Mouse (Mus musculus): ENCODE results near the gene Cacna1f.

The Cacna1f gene

DNA sequence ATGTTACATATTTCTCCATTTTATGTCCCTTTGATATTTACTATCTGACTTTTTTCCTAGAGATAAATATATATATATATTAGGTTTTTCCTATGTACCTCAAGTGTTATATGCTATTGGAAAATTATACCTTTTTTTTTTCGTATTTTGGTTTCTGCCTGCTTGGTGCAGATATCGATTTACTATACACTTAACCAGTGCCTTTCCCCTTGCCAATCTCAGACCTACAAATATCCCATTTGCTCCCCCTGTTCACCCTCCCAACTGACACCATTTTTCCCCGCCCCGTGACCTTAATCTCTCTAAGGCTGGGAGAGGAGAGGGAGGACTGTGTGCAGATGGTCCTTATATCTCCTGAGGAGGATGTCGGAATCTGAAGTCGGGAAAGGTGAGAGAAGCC lies at the start of gene Cacna1f:
Gene Cacna1f, plus strand, starts transcription at position 301 of the 400 bp plus-strand sequence.
- DNase-seq (ENCODE audit: low spot score), result no peak

DNA sequence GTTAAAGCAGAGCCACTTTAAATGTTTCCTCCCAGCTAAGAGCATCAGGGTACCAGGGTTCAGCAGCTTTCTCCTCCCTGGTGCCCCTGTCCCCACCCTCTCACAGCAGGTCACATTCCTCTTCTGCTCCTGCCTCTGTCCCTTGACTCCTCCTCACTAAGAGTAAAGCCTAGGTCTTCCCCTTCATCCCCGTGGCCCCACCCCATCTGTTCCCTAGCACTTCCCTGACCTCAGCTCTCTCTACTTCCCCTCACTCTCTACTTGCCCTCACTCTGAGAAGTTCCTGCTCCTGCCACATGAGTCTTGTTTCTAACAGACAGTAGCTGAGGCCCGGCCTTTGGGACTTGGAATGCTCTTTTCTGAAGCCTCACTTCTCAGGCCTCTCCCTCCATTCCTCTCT lies 43.8 kb upstream of the Cacna1f start:
- DNase-seq (ENCODE audit: low spot score), result no peak

DNA sequence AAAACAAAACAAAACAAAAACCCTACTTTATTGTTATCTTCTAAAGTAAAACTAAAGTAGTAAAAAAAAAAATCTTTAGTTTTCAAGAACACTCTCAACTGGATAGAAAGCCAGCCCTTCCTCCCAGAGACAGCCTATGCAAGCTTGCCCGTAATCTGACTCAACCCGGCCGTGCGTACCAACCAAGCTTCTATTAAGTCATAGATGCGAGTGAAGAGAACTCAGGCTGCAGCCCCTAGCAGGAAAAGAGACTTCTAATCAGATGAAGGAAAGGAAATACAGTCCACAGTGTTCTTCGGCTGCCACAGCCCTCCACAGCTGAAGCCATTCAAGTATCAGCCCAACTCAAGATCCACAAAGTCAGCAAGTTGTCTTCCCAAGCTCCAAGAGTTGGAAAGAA lies 40.5 kb upstream of the Cacna1f start:
- DNase-seq (ENCODE audit: low spot score), result peak; percentile 72

DNA sequence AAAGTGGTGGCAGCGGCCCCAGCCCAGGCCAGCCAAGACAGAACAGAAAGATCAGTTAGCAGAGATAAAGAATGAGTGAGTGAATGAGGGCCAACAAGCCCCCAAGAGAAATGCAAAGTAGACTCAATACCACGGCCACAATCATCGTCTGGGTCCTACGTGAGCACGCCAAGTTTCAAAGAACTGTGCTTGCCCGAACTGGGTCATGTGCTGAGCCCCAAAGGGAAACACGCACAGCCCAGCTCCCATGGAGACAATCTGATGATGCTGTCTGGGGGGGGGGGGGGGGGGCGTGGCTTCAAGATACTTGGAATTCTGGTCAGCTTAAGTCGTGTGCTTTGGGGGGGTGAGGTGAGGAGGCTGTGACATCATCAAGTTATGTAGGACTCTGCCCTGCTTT lies 39.4 kb upstream of the Cacna1f start:
- peak; percentile 72 for DNase-seq (ENCODE audit: low spot score)

DNA sequence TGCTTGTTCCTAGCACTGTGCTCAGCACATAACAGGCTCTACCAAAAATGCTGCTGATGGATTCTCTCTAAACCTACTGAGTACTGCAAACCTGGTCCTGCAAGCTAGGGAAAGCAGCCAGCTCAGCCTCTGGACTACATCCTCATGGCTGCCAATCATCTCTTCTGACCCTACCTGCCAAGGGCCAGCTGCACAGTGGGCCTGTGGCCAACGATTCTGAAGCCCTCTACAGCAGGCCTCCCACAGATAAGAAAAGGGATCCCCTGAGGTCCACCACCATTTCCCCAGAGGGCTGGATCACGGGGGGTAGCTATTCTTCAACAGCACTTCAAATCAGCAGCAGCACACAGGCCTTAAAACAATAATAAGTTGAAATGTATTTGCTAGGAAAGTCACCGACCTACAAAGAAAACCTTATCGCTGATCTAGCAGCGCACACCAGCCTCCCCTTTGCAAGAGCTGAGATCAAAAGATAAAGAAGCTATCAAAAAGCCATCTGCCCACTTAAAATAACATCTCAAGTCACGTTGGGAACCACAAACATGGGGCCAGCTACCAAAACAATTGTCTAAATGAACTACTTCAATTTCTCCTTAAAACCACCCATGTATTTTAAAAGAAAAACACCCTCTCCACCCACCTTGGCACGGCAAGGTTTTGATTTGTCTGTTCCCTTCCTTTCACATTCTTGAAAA lies 36.3 kb upstream of the Cacna1f start:
- peak; percentile 75 for DNase-seq (ENCODE audit: low spot score)

DNA sequence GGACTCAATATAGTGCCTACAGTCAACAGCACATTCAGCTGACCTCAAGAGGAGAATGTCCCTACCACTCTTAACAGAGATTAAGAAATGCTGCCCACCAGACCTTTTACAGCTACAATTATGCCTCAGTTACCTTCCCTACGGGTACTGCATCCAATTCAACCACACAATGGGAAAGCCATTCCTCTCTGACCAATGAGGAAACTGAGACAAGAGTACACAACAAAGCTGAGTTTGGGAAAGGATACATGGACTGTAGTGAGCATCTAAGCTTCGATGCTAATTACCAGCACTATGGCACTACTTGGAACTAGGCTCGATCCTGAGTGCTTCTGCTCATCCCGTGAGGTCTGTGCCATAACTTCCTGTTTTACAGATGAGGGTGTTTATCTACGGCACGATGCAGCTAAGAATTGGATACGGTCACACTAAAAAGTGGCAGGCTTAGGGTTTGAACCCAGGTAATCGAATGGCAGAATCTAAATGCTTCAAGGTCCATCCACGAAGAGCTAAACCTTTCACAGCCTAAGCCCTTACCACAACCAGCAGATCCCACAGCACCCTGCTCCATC lies 35.2 kb upstream of the Cacna1f start:
- DNase-seq (ENCODE audit: low spot score), result peak; percentile 6

DNA sequence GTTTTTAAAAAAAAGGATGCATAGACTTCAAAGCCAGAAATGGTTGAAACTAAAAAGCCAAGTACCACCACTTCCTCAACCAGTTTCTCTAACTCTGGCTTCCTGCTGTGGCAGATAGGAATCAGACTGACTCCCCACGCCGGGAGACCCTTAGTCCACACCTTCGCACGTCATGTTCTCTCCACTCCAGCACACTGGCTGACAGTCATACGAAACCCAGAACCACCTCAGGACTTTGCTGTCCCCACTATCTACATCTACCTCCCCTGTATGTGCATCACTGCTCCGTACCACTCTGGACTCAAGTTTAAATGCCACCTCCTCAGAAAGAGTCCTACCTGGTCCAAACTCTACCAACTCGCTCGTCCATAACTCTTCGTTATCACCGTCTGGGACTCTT lies 34.4 kb upstream of the Cacna1f start:
- DNase-seq (ENCODE audit: low spot score), result peak; percentile 72

DNA sequence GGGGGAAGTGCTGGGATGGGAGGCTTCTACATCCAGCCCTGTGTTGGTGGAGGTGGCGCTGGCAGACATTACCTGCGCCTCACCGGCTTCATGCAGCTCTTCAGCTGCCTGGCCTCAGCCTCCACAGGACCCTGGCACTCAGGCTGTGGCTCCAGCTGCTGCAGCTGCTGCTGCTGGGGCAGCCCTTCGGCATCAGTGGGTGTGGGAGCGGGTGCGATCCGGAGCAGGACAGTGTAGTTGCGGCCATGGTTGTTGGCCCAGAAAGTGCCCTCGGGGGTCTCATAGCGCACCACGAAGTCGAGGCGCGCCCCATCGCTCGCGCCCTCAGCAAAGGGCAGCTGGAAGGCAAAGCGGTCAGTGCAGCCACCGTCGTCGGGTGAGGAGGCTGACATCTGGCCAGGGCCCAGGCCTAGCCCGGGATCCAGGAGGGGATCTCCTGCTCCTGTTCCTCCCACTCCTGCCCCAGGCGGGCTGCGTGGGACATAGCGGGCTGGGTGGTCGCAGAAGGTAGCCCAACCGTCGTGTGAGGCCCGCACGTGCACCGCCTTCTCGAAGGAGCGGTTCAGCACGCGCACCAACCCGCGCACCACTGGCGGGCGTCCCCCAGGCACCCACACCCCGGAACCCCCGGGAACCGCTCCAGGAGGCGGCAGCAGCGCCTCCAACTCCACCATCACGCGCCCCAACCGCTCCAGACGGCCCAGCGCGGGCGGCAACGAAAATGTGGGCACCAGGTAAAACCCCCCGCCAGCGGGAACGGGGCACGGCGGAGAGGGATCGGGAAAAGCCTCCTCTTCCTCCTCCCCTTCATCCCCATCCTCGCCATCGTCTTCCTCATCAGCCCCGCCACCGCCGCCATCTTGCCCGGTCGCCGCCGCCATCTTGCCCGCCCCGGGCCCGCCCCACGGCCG lies 33.5 kb upstream of the Cacna1f start, which contains the start of gene Foxp3:
Gene Foxp3, plus strand, starts transcription at position 469 of the 911 bp plus-strand sequence.
- DNase-seq (ENCODE audit: low spot score), result no peak

DNA sequence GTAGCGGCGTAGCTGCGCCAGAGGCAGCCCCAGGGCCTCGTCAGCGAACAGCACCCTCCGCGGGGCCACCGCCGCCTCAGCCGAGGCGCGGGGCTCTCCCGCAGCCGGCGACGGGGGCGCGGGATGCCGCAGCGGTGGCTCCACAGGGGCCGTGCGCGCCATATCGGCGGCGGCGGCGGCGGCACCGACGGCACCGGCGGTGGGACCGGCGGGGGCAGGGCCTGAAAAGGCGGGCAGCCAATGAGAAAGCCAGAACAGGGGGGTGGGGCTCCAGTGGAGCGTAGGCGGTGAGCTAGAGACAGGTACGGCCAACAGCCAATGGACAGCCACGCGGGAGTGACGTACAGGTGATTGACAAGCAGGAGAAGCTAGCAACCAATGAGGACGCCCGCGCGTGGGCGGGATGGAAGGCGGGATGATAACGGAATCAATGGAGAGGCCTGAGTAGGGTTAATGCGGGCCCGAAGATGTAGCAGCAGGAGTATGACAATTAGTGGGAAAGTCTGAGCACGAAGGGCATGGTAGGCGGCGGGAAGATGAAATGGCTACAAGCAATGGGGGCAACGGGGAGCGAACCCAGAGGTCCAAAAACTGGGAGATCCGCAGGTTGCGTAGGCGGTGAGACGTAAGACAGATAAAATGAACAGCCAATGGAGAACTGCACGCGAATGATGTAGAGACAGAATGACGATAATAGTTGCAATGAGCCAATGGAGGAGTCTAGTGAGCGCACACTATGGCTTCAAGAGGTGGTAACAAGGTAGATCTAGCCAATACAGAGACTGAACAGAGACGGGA lies 32.6 kb upstream of the Cacna1f start, which contains the start of gene Ppp1r3f:
Gene Ppp1r3f, minus strand, starts transcription at position 197 of the 798 bp plus-strand sequence.
- DNase-seq (ENCODE audit: low spot score), result peak; percentile 95

DNA sequence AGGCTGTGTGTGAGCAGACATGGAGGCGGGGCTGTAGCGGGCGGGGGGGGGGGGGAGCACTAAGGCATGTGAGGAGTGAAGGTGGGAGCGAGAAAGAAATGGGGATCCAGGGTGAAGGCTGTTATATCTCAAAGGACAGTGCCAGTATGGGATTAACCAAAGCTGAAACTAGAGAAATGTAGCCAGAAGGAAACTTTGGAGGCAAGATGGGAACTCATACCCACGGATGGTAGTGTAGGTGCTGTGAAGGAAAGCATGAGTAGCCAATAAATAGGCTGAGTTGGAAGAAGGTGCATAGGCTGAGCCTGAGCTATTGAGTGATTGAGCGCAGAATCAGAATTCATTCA lies 32.0 kb upstream of the Cacna1f start:
- DNase-seq (ENCODE audit: low spot score), result no peak

DNA sequence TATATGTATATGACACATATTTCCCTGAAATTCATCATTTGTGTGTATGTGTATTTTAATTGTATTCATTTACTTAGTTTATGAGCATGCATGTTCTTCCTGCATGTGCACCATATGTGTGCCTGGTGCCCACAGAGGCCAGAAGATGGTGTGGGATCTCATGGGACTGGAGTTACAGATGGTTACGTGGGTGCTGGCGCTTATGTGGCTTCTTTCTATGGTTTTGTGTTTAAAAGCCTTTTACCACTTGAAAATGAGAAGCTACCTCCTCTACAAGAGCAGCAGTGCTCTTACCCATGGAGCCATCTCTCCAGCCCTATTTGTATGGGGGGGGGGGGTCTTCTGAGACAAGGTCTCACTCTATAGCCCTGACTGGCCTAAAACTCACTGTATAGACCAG lies 25.7 kb upstream of the Cacna1f start:
- no peak for DNase-seq (ENCODE audit: low spot score)

DNA sequence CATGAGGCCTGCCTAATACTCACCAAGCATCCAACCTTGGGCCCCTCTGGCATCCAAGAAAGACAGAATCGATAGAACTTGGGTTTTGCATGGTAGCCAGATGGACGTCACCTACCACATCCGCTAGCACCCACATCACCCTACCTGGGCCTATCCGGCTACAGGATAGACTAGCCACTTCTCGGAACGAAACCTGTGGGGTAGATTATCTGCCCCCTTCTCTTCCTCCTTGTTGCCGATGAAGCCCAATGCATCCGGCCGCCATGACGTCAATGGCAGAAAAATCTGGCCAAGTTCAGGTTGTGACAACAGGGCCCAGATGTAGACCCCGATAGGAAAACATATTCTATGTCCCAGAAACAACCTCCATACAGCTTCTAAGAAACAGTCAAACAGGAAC lies 23.0 kb upstream of the Cacna1f start:
- peak; percentile 17 for DNase-seq (ENCODE audit: low spot score)

DNA sequence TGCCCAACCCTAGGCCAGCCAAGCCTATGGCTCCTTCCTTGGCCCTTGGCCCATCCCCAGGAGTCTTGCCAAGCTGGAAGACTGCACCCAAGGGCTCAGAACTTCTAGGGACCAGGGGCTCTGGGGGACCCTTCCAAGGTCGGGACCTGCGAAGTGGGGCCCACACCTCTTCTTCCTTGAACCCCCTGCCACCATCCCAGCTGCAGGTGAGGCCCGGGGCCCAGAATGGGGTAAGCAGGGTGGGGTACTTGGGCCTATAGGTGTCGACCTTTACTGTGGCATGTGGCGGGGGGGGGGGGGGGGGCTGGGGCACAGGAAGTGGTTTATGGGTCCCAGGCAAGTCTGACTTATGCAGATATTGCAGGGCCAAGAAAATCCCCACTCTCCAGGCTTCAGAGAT lies 20.5 kb upstream of the Cacna1f start:
- DNase-seq (ENCODE audit: low spot score), result no peak

DNA sequence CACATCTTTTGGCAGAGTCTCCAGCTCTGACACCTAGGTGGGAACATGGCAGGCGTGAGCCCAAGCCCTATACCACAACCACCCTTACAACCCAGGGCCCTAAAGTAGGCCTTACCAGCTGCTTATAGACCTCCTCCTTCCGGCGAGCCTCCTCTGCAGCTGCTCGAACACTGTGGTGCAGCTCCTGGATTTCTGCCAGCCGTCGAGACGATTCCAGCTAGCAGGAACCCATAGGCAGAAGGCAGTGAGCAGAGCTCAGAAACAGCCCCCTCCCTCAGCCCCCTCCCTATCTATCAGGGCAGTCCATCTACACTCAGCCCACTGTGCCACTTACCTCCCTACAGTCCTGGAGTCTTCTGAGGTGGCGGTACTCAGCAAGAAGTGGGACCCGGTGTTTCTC lies 11.5 kb upstream of the Cacna1f start:
- DNase-seq (ENCODE audit: low spot score), result no peak

DNA sequence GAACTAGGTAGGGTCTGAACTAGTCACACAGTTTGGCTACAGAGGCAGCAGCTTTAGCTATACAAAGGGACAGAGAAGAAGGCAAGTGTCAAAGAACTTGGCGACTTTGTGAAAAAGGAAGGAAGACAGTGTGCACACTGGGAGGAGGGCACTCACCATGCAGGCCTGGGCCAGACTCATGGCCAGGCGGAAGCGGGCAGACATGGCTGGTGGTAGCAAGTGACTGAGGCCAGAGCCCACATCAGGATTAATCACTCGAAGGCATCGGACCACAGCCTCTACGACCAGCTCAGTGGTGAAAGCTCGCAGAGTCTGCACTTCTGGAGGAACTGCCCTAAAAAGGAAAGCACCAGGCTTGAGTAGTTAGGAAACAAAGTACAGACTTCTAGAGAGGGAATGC lies 2.9 kb upstream of the Cacna1f start:
- no peak for DNase-seq (ENCODE audit: low spot score)

DNA sequence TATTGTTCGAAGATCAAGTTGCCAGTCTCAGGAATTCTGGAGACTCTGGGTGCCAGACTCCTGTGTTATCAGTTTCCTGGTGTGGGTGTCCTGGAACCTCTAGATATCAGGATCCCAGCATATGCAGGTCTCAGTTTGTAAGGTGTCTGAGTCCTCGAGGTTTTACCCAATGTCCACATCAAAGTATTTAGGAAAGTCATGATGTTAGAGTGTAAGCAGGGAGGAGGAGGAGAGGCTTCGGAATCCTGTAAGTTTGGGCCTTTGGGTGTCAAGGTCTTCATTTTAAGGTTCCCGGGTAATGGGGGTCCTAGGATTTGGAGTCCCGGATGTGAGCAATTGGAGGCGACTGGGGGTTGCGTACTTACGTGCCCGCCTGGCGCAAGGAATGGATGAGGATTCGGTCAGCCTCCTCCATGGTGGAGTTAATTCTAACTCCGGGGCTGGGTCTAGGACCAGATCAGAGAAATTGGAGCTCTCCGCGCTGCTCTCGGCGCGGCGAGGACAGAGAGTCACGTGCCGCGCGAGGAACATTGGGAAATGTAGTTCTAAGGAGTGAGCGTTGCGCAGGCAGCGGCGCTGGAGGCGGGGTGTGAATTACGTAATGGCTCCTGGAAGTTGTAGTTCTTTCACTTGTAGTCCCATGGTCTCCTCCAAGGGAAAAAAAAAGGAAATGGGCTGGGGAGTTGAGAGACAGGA lies 1.9 kb upstream of the Cacna1f start, which contains the start of gene Ccdc22:
Gene Ccdc22, minus strand, starts transcription at position 639 of the 696 bp plus-strand sequence.
- peak; percentile 79 for DNase-seq (ENCODE audit: low spot score)

DNA sequence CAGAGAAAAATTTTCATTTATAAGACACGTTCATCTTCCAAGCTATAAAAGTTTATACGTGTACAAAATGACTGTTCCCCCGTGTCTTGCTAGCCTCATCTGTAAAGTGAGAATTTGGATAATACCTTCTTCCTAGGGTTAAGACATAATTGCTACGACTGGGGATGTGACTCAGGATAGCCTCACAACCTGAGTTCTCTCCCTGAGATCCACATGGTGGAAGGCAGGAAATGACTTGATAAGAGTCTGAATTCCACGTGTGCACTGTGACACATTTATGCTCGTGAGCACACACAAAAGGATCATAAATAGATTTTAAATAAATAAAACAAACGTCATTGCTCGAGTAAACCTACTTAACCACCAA lies 1.3 kb upstream of the Cacna1f start:
- peak; percentile 31 for DNase-seq (ENCODE audit: low spot score)

DNA sequence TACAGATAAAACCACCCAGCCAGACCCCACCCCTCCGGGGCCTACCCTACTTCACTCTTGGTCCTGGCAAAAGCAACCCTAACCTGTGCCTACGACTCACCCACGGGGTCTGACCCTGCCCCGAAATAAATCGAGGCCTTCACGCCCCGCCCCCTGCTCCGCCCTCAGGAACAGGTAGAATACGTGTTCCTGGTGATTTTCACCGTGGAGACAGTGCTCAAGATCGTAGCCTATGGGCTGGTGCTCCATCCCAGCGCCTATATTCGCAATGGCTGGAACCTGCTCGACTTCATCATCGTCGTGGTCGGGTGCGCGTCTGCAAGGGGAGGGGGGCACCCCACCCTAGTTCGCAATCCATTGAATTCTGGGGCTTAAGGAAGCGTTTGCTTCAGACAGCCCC lies 3.2 kb downstream of the Cacna1f start:
- no peak for DNase-seq (ENCODE audit: low spot score)

DNA sequence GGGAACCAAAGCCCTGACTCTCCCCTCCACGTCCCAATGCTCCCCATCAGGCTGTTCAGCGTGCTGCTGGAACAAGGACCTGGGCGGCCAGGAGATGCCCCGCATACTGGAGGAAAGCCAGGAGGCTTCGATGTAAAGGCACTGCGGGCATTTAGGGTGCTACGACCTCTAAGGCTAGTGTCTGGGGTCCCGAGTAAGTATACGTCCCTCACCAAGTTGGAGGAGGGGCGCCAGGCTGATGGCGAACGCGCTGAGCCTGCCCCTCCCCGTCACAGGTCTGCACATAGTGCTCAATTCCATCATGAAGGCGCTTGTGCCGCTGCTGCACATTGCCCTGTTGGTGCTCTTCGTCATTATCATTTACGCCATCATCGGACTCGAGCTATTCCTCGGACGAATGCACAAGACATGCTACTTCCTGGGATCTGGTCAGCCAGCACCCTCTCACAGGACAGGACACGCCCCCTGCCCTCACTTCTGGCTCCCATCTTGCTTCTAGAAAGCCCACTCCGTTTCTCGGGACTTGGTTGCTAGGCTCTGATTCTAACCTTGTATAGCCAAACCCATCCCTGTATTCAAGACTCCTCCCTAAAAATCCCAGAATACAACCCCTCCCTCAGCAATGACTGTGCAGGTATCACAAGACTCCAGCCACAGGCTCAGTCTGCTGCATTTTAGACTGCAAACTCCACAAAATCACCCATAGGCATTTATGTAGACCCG lies 3.8 kb downstream of the Cacna1f start:
- no peak for DNase-seq (ENCODE audit: low spot score)

DNA sequence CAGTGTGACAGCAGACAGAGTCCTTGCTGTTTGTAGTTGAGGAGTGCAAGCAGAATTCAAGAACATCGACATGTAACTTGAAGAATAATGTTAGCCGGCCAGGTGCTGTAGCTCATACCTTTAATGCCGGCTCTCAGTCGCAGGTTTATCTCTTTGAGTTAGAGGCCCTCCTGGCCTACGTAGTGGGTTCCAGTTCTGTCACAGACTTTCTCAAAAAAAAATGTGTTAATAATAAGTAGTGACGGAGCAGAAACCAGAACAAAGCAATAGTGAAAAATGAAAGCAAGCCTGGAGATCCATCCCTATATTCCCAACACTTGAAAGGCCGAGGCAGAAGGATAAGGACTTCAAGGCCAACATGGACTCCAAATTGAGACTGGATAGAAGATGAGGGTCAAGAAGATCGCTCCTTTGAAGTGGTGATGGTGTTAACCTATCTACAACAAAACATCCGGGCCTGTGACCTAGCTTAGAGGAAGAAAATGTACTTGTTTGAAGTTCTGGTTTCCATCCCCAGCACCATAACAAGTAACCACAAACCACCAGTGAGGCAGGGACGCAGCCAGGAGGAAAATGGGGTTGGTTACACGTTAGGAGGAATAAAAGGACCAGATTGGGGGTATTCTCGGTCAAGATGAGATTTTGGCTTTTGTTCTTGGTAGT lies 11.1 kb downstream of the Cacna1f start:
- DNase-seq (ENCODE audit: low spot score), result peak; percentile 71
